Mouse (Mus musculus) kidney, postnatal 0 days (tissue): ENCODE data around the gene Nova2. TPM values are rescaled to one million over a fixed set of nuclear protein-coding genes. Genes with fewer than 3 reads are reported as not detected.
A peak's percentile ranks its signal among the peaks of the same experiment; 100 is the strongest.

Source experiments
- ATAC-seq: fragments of 200-750 bp; cut with Nextera tagmentation; replicated peaks from 2 replicates; pipeline ENCODE4 v1.8.0; 2017; ENCODE audit warnings: low read depth, moderate number of reproducible peaks, moderate TSS enrichment, moderate library complexity; ENCODE audit not compliant: low FRiP score
- DNase-seq: peaks from one replicate; pipeline ENCODE4 v3.0.0-alpha.2; 2016; ENCODE audit warnings: low spot score
- H3K27ac ChIP-seq: fragments of 300-500 bp; sonication (generic); 2 replicates; pipeline ENCODE4 v1.5.1; 2014; ENCODE audit warnings: mild to moderate bottlenecking
- H3K27me3 ChIP-seq: fragments of 300-500 bp; sonication (generic); 2 replicates; pipeline ENCODE4 v1.6.1; 2014; ENCODE audit warnings: low read length, mixed read lengths; ENCODE audit not compliant: insufficient read depth
- H3K36me3 ChIP-seq: fragments of 300-500 bp; sonication (generic); 2 replicates; pipeline ENCODE4 v1.6.1; 2014; ENCODE audit warnings: low read length, mixed read lengths; ENCODE audit not compliant: insufficient read depth
- H3K4me1 ChIP-seq: fragments of 300-500 bp; sonication (generic); replicated peaks from 2 replicates; pipeline ENCODE4 v1.6.1; 2014; ENCODE audit warnings: antibody characterized with exemption, low read length, mixed read lengths; ENCODE audit not compliant: insufficient read depth
- H3K4me2 ChIP-seq: fragments of 300-500 bp; sonication (generic); 2 replicates; pipeline ENCODE4 v1.6.1; 2014; ENCODE audit warnings: mild to moderate bottlenecking, low read length, moderate library complexity, mixed read lengths
- H3K4me3 ChIP-seq: fragments of 300-500 bp; sonication (generic); replicated peaks from 2 replicates; pipeline ENCODE4 v1.5.1; 2014; ENCODE audit warnings: low read depth, low read length
- H3K9ac ChIP-seq: fragments of 300-500 bp; sonication (generic); 2 replicates; pipeline ENCODE4 v1.6.1; 2014; ENCODE audit warnings: low read depth, low read length
- H3K9me3 ChIP-seq: fragments of 300-500 bp; sonication (generic); replicated peaks from 2 replicates; pipeline ENCODE4 v1.6.1; 2016; ENCODE audit warnings: low read length, inconsistent platforms, mixed read lengths
- CTCF ChIP-seq: IDR thresholded peaks from 2 replicates; pipeline ENCODE4 v1.5.1; 2016; ENCODE audit warnings: antibody characterized with exemption, low read depth, mild to moderate bottlenecking, moderate library complexity
- WGBS: fragments of 180-500 bp; shearing (Covaris S2); extraction: QIAGEN DNeasy Blood & Tissue Kit; methylation state at CpG from one replicate; pipeline ENCODE4 v1.1.7; 2014; 5-methylcytosine and 5-hydroxymethylcytosine counted together
- polyA plus RNA-seq: library from polyadenylated mRNA; unstranded; fragments of >200 nt; fragmentation: Nextera tagmentation; extraction: Ambion mirVana; gene quantifications from 2 replicates; pipeline ENCODE4 v1.2.1, GENCODE M21; 2015

Gene Nova2
- polyA plus RNA-seq, 1 experiment from 2014 or later, result 0.58 TPM

DNA sequence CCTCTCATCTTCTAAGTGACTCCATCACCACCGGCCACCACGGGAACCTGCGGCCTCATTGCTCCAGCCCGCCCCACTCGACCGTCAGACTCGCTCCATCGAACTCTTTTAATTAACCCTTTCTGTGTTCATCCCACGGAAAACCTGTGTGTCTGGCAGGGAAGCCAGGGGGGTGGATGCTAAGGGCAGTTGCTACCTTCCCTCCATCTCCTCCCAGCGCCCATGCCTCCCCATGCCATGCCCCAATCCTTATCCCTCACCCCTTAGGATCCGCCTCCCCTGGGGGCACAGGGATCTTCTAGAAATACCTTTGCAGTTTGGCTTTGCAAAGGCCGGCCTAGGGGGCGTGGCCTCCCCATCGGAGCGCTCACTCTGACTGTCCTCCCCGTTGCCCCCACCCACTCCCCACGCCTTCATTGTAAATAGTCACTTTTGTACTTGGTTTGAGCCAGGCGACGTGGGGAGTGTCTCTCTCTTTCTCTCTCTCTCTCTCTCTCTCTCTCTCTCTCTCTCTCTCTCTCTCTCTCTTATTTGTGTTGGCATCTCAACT lies 37.7 kb downstream of the Nova2 start:
- no peak for ATAC-seq
- H3K9ac ChIP-seq, result no peak overlapping the region
- 2% methylated on average over 19 of the region's 19 CpGs for WGBS
- no peak overlapping the region for H3K27ac ChIP-seq
- no peak for DNase-seq
- no peak overlapping the region for H3K4me2 ChIP-seq
- H3K27me3 ChIP-seq, result peaks cover 33% of the 10 kb centered on the region
- H3K4me1 ChIP-seq, result peaks cover 3% of the 10 kb centered on the region; the same call in 1 of the 2 replicates
- no peak overlapping the region for H3K4me3 ChIP-seq
- H3K9me3 ChIP-seq, result no peaks in the 10 kb centered on the region
- no peaks in the 10 kb centered on the region for H3K36me3 ChIP-seq
- TF ChIP-seq CTCF, result no peak

DNA sequence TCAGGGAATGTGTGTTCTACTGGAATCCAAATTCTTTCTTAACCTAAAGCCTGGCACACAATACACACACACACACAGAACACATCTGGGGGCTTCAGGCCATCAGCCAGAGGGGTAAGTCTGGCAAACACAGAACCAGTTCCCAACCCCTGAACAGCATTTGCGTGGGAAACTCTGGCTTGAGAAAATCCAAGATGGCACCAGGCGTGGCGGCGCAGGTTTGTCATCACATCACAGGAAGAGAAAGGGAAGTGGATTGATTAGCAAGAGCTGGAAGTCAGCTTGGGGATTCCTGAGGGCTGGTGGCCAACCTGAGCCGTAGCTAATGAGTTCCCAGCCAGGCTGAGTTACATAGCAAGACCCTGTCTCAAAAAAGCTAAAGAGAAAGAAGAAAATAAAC lies 39.6 kb downstream of the Nova2 start:
- Histone ChIP-seq H3K4me1 (no peaks in the 10 kb centered on the region), H3K9me3 (no peaks in the 10 kb centered on the region), H3K36me3 (no peaks in the 10 kb centered on the region), H3K4me3 (no peak overlapping the region), H3K27ac (no peak overlapping the region), H3K27me3 (peaks cover 25% of the 10 kb centered on the region), H3K4me2 (no peak overlapping the region), H3K9ac (no peak overlapping the region)
- DNase-seq (no peak), ATAC-seq (no peak)
- 82% methylated on average over 5 of the region's 5 CpGs for WGBS
- no peak for TF ChIP-seq CTCF

DNA sequence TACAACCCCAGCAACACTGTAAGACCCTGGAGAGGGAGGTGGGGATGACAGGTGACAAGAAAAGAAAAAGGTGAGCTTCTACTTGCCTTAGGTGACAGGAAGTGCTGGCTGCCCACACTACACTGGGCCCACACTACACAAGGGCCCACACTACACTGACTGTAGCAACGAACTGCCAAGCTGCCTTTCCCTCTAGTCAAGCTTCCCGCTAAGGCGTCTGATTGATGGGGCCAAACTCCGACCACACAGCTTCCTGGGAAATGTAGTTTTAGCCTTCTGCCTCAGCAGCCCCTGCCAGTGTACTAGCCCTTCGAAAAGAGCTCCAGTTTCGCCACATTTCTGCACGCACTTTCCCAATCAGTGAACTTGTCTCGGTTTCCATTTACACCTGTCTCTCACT lies 41.9 kb downstream of the Nova2 start:
- no peak overlapping the region for H3K4me3 ChIP-seq
- H3K4me2 ChIP-seq, result no peak overlapping the region
- H3K9ac ChIP-seq, result no peak overlapping the region
- ATAC-seq, result no peak
- peaks cover 7% of the 10 kb centered on the region for H3K27me3 ChIP-seq
- TF ChIP-seq CTCF, result no peak
- no peaks in the 10 kb centered on the region for H3K4me1 ChIP-seq
- DNase-seq, result no peak
- H3K27ac ChIP-seq, result no peak overlapping the region
- no peaks in the 10 kb centered on the region for H3K36me3 ChIP-seq
- no peaks in the 10 kb centered on the region for H3K9me3 ChIP-seq
- 9% methylated on average over 8 of the region's 8 CpGs for WGBS

DNA sequence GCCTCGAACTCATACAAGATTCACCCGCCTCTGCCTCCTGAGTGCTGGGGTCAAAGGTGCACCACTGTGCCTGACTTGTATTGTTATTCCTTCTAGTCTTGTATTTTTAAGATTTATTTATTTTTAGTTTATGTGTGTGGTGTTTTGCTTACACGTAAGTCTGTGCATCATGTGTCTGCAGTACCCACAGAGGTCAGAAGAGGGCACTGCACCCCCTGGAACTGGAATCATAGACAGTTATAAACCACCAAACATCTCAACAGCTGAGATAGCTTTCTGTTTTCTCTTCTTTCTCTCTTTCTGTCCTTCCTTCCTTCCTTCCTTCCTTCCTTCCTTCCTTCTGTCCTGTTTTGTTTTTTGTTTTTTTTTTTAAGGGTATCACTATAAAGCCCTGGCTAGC lies 45.3 kb downstream of the Nova2 start:
- H3K9me3 ChIP-seq, result no peaks in the 10 kb centered on the region
- no peak for ATAC-seq
- H3K4me3 ChIP-seq, result no peak overlapping the region
- H3K4me2 ChIP-seq, result no peak overlapping the region
- no peaks in the 10 kb centered on the region for H3K36me3 ChIP-seq
- no peak for DNase-seq
- TF ChIP-seq CTCF, result 0 out of 2 replicates have a peak, but pooled peaks have one; percentile 23
- H3K9ac ChIP-seq, result no peak overlapping the region
- no peaks in the 10 kb centered on the region for H3K27me3 ChIP-seq
- 79% methylated on average over 3 of the region's 3 CpGs for WGBS
- H3K27ac ChIP-seq, result no peak overlapping the region
- no peaks in the 10 kb centered on the region for H3K4me1 ChIP-seq

DNA sequence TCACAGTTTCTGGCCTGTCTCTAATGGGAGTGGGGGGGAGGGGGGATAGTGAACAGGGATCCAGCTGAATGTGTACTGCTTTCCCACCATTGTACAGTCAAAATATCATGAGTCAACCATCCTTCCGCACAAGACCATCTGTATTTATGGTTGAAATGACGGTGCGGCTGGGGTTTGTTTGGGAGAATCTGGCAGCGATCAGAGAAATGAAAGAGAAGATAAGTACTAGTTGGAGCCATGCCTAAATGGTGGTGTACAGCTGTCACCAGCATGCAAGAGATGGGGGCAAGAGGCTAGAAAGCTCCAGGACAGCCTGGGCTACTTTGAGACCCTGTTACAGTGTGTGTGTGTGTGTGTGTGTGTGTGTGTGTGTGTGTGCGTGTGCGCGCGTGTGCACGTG lies 52.7 kb downstream of the Nova2 start:
- DNase-seq, result no peak
- 84% methylated on average over 9 of the region's 9 CpGs for WGBS

DNA sequence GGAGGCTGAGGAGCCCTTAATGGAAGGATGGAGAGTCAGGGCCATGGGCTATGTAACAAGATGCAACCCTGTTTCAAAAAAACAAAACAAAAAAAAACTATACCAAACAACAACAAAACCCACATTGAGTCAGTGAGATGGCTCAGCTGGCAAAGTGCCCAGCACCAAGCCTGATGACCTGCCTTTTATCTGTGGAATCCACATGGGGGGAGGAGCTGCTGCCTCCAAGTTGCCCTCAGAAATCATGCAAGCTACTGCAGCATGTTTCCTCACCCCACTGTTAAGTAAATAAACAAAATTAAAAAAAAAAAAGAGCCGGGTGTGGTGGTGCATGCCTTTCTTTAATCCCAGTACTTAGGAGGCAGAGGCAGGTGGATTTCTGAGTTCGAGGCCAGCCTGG lies 60.8 kb downstream of the Nova2 start:
- no peak for DNase-seq
- no peak for TF ChIP-seq CTCF
- Histone ChIP-seq H3K4me2 (no peak overlapping the region), H3K4me3 (no peak overlapping the region), H3K27ac (no peak overlapping the region), H3K36me3 (no peaks in the 10 kb centered on the region), H3K4me1 (peaks cover 4% of the 10 kb centered on the region; the same call in 1 of the 2 replicates), H3K9me3 (no peaks in the 10 kb centered on the region), H3K9ac (no peak overlapping the region), H3K27me3 (no peaks in the 10 kb centered on the region)
- 61% methylated on average over 2 of the region's 2 CpGs for WGBS
- no peak for ATAC-seq

More for the DNA sequence above, 52.7 kb downstream of the Nova2 start:
- no peaks in the 10 kb centered on the region for H3K4me1 ChIP-seq
- H3K9me3 ChIP-seq, result no peaks in the 10 kb centered on the region
- no peaks in the 10 kb centered on the region for H3K36me3 ChIP-seq
- no peak for TF ChIP-seq CTCF
- H3K9ac ChIP-seq, result no peak overlapping the region
- no peaks in the 10 kb centered on the region for H3K27me3 ChIP-seq
- H3K27ac ChIP-seq, result no peak overlapping the region
- no peak for ATAC-seq
- no peak overlapping the region for H3K4me3 ChIP-seq
- H3K4me2 ChIP-seq, result no peak overlapping the region

DNA sequence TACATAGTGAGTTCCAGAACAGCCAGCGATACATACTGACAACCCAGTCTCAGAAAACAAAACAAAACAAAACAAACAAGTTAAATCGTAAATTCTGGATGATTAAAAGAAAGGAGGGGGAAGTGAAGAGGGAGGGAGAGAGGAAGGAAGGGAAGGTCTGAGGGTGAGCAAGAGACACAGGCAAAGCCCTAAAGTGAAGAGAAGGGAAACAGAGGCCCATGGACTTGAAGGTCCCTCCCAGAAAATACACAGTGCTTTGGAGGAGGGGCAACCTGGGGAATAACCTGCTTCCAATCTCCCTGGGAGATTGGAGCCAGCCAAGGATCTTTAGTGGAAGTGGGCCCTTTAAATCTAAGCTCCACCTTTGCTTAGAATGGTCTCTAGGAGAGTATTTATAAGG lies 61.4 kb downstream of the Nova2 start, which contains the start of gene Nanos2:
Gene Nanos2, plus strand, starts transcription at position 301 of the 400 bp plus-strand sequence.
- WGBS, result 40% methylated on average over 2 of the region's 2 CpGs
- Histone ChIP-seq H3K4me3 (no peak within 1 kb of the TSS), H3K9ac (no peak within 1 kb of the TSS), H3K9me3 (no peaks in the 10 kb centered on the region), H3K4me1 (peaks cover 10% of the 10 kb centered on the region), H3K36me3 (no peaks in the 10 kb centered on the region), H3K27ac (no peak within 1 kb of the TSS), H3K27me3 (no peaks in the 10 kb centered on the region), H3K4me2 (no peak within 1 kb of the TSS)
- ATAC-seq, result no peak
- TF ChIP-seq CTCF, result no peak
- no peak for DNase-seq
